25 mouse cellular contexts compared by ENCODE assay signal in the genomic region with DNA sequence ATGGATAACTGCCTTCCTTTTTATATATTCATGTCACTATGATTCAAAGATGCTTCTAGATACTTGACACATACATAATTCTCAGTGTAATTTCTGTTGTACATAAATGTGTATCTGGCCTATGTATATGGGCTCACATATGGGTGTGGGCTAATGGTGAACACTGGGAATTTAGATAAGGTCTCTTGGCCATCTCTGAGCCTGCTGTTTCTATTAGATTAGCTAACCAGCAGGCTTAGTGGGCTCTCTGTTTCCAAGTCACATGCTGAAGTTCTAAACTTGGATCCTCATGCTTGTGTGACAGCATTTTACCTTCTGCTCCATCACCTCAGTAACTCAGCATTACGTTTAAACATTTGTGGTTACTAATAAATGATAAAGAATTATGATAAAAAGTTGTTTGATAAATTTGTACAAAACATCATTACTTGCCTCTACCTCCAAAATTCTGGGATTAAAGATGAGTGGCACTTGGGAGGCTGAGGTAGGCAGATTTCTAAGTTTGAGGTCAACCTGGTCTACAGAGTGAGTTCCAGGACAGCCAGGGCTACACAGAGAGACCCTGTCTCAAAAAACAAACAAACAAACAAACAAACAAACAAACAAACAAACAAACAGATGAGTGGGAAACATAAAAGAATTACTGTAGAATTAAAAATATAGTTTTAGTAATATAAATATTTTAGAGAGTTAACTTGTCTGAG.
DNase-seq lines count a peak whose midpoint lies in the region; ATAC-seq lines count a peak whose summit lies in the region.
"Had no signal": no experiment of that assay in that cellular context is flagged by ENCODE, and none has a peak within 500 bp of the region (broad histone marks: within the 10 kb centered on the region; RNA-seq: fewer than 3 reads in every experiment).

No protein-coding gene starts in this region.

- H3K27ac ChIP-seq in heart, embryonic 12.5 days (ENCODE audit: poor library complexity, severe bottlenecking), result no peak overlapping the region
- H3K27ac ChIP-seq in liver, embryonic 12.5 days, result peak overlapping the region; percentile 54; the same call in 1 of the 2 replicates
- H3K27ac ChIP-seq in midbrain, embryonic 15.5 days, result no peak overlapping the region
- H3K27ac ChIP-seq: embryonic facial prominence, embryonic 12.5 days; forebrain, embryonic 13.5 days; gastrocnemius, adult 2 months; hindbrain, embryonic 10.5 days; hindbrain, postnatal 0 days; limb, embryonic 15.5 days; midbrain, embryonic 13.5 days; neural tube, embryonic 13.5 days had no signal

- no peak overlapping the region for H3K4me3 ChIP-seq in heart, embryonic 12.5 days
- no peak overlapping the region for H3K4me3 ChIP-seq in liver, embryonic 12.5 days
- H3K4me3 ChIP-seq in midbrain, embryonic 15.5 days, result no peak overlapping the region
- H3K4me3 ChIP-seq: embryonic facial prominence, embryonic 12.5 days; erythroblast, embryonic 14.5 days; forebrain, embryonic 13.5 days; gastrocnemius, adult 2 months; hindbrain, embryonic 10.5 days; limb, embryonic 15.5 days; midbrain, embryonic 13.5 days; neural tube, embryonic 13.5 days had no signal

- 52% methylated on average over 1 of the region's 1 CpGs for WGBS in heart, embryonic 12.5 days
- WGBS in liver, embryonic 12.5 days (ENCODE audit: insufficient replicate concordance), result 32% methylated on average over 1 of the region's 1 CpGs
- WGBS in midbrain, embryonic 15.5 days, result 63% methylated on average over 1 of the region's 1 CpGs

- H3K9ac ChIP-seq in heart, embryonic 12.5 days, result no peak overlapping the region
- no peak overlapping the region for H3K9ac ChIP-seq in liver, embryonic 12.5 days
- no peak overlapping the region for H3K9ac ChIP-seq in midbrain, embryonic 15.5 days
- H3K9ac ChIP-seq: embryonic facial prominence, embryonic 12.5 days; forebrain, embryonic 13.5 days; limb, embryonic 15.5 days; midbrain, embryonic 13.5 days; neural tube, embryonic 13.5 days had no signal

- H3K9me3 ChIP-seq in heart, embryonic 12.5 days (replicated peaks), result no peaks in the 10 kb centered on the region
- H3K9me3 ChIP-seq in liver, embryonic 12.5 days (replicated peaks), result no peaks in the 10 kb centered on the region
- no peaks in the 10 kb centered on the region for H3K9me3 ChIP-seq in midbrain, embryonic 15.5 days
- H3K9me3 ChIP-seq: embryonic facial prominence, embryonic 12.5 days; forebrain, embryonic 13.5 days; hindbrain, embryonic 10.5 days; limb, embryonic 15.5 days; midbrain, embryonic 13.5 days; neural tube, embryonic 13.5 days had no signal

- intact Hi-C loops in heart, postnatal 25 days (cut with DNase I), result no loop called here

- H3K27me3 ChIP-seq in heart, embryonic 12.5 days (replicated peaks), result no peaks in the 10 kb centered on the region
- H3K27me3 ChIP-seq in liver, embryonic 12.5 days (replicated peaks), result no peaks in the 10 kb centered on the region
- H3K27me3 ChIP-seq in midbrain, embryonic 15.5 days (replicated peaks), result no peaks in the 10 kb centered on the region
- H3K27me3 ChIP-seq: embryonic facial prominence, embryonic 12.5 days; limb, embryonic 15.5 days; midbrain, embryonic 13.5 days; neural tube, embryonic 13.5 days had no signal

- no peaks in the 10 kb centered on the region for H3K4me1 ChIP-seq in heart, embryonic 12.5 days (replicated peaks)
- no peaks in the 10 kb centered on the region for H3K4me1 ChIP-seq in liver, embryonic 12.5 days
- H3K4me1 ChIP-seq in midbrain, embryonic 15.5 days, result 0 out of 2 replicates have a peak, but pooled peaks cover 3% of the 10 kb centered on the region
- H3K4me1 ChIP-seq: embryonic facial prominence, embryonic 12.5 days; hindbrain, embryonic 10.5 days; limb, embryonic 15.5 days; neural tube, embryonic 13.5 days had no signal

- ATAC-seq in heart, embryonic 12.5 days (ENCODE audit: insufficient number of reproducible peaks, low FRiP score), result peak; percentile 82
- ATAC-seq in liver, embryonic 12.5 days, result peak; percentile 100
- ATAC-seq in megakaryocyte progenitor cell, adult 5-6 weeks (replicated peaks; ENCODE audit: poor library complexity), result peak; percentile 54
- ATAC-seq in midbrain, embryonic 15.5 days (replicated peaks), result no peak
- ATAC-seq: forebrain, embryonic 13.5 days; hindbrain, postnatal 0 days; midbrain, embryonic 13.5 days had no signal

- no peaks in the 10 kb centered on the region for H3K36me3 ChIP-seq in heart, embryonic 12.5 days
- H3K36me3 ChIP-seq in liver, embryonic 12.5 days, result no peaks in the 10 kb centered on the region
- H3K36me3 ChIP-seq in midbrain, embryonic 15.5 days (replicated peaks), result no peaks in the 10 kb centered on the region
- H3K36me3 ChIP-seq: embryonic facial prominence, embryonic 12.5 days; hindbrain, embryonic 10.5 days; limb, embryonic 15.5 days; midbrain, embryonic 13.5 days; neural tube, embryonic 13.5 days had no signal

- no peak overlapping the region for H3K4me2 ChIP-seq in heart, embryonic 12.5 days
- H3K4me2 ChIP-seq in liver, embryonic 12.5 days, result no peak overlapping the region
- H3K4me2 ChIP-seq in midbrain, embryonic 15.5 days, result no peak overlapping the region
- H3K4me2 ChIP-seq: embryonic facial prominence, embryonic 12.5 days; forebrain, embryonic 13.5 days; limb, embryonic 15.5 days; midbrain, embryonic 13.5 days; neural tube, embryonic 13.5 days had no signal

- DNase-seq in heart, postnatal 25 days (ENCODE audit: low spot score), result no peak
- peak; percentile 12 for DNase-seq in c-Kit-positive CD71-positive TER-119-positive erythroid progenitor cells, embryonic 14.5 days (ENCODE audit: low spot score)
- DNase-seq in frontal cortex, postnatal 25 days (ENCODE audit: low spot score in 2 of 2), result no peak
- no peak for DNase-seq in spleen, postnatal 4 days (ENCODE audit: low spot score in 2 of 2)
- DNase-seq: adrenal gland, postnatal 36 days; cerebellum, adult 18-20 months; cerebellum, postnatal 14 days; gastrocnemius, adult 2 months; kidney, adult 18-20 months; kidney, postnatal 10 days; left cerebral cortex, postnatal 4 days; lung, postnatal 14 days; right cerebral cortex, postnatal 4 days had no signal
